Mouse (Mus musculus): ENCODE results near the gene Ung. TPM values are rescaled to one million over a fixed set of nuclear protein-coding genes. Genes with fewer than 3 reads are reported as not detected.

Ung gene
- polyA plus RNA-seq, 1 experiment from 2014 or later = 35.1 TPM

Other genes with a start within 250 kb of the Ung start
- gene Coro1c, start 221.6 kb upstream of the Ung start, polyA plus RNA-seq (2014; fragmentation: Nextera tagmentation; extraction: Ambion mirVana) = 201 and 205 TPM in 2 replicates
- 18.8 and 20.8 TPM in 2 replicates for gene Ssh1, start 136.5 kb upstream of the Ung start, polyA plus RNA-seq (2014; fragmentation: Nextera tagmentation; extraction: Ambion mirVana)
- not detected in 2 replicates for gene Dao, start 126.7 kb upstream of the Ung start, polyA plus RNA-seq (2014; fragmentation: Nextera tagmentation; extraction: Ambion mirVana)
- 9.8 and 11.0 TPM in 2 replicates for gene Usp30, start 64.9 kb upstream of the Ung start, polyA plus RNA-seq (2014; fragmentation: Nextera tagmentation; extraction: Ambion mirVana)
- 21.2 TPM in 2 replicates for gene Svop, start 38.8 kb upstream of the Ung start, polyA plus RNA-seq (2014; fragmentation: Nextera tagmentation; extraction: Ambion mirVana)
- gene Alkbh2, start 2.2 kb upstream of the Ung start, polyA plus RNA-seq (2014; fragmentation: Nextera tagmentation; extraction: Ambion mirVana) = 13.8 and 14.0 TPM in 2 replicates
- gene Acacb, start 16.1 kb downstream of the Ung start, polyA plus RNA-seq (2014; fragmentation: Nextera tagmentation; extraction: Ambion mirVana) = 1.6 and 1.7 TPM in 2 replicates
- gene Foxn4, start 143.4 kb downstream of the Ung start, polyA plus RNA-seq (2014; fragmentation: Nextera tagmentation; extraction: Ambion mirVana) = 6.5 and 6.9 TPM in 2 replicates
- 0.45 and 0.66 TPM in 2 replicates for gene Myo1h, start 158.8 kb downstream of the Ung start, polyA plus RNA-seq (2014; fragmentation: Nextera tagmentation; extraction: Ambion mirVana)

All from midbrain, embryonic 11.5 days (tissue).